Mouse (Mus musculus): ENCODE results near the gene Rtl8b. TPM values are rescaled to one million over a fixed set of nuclear protein-coding genes. Genes with fewer than 3 reads are reported as not detected.

Gene Rtl8b
- 19.9 and 20.0 TPM in 2 replicates for polyA plus RNA-seq (2014; fragmentation: Nextera tagmentation; extraction: Ambion mirVana)

DNA sequence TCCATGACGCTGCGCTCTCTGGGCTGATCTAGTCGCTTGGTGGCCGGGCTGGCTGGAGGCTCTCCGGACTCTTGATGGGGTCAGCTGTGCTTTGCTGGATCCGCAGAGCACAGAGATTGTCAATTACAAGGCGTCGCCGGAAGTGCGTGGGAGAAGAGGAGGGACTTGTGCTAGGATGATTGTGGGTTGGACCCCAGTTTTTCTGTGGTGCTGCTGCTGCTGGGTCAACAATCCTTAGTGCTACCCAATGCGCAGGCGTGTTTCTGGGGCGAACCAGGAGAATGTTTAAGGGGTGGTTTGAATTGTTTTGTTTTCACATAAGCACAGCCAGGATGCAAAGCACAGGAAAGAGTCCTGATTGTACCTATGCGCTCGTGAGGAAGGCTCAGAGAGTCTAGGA is at the start of gene Rtl8b:
Rtl8b (minus strand) TSS at position 115 of the 400 bp plus-strand sequence.
- WGBS, result 18% methylated on average over 11 of the region's 15 CpGs
- peak within 1 kb of the TSS; percentile 36 for H3K4me3 ChIP-seq (ENCODE audit: low read depth, low read length)
- H3K9ac ChIP-seq (ENCODE audit: low read depth, low read length), result no peak within 1 kb of the TSS
- no peaks in the 10 kb centered on the region for H3K36me3 ChIP-seq (ENCODE audit: control insufficient read depth, insufficient read depth, low read length)
- H3K9me3 ChIP-seq (ENCODE audit: control insufficient read depth, low read length), result no peaks in the 10 kb centered on the region
- H3K4me1 ChIP-seq (replicated peaks; ENCODE audit: control insufficient read depth, insufficient read depth, low read length), result no peaks in the 10 kb centered on the region
- H3K27me3 ChIP-seq (replicated peaks; ENCODE audit: control insufficient read depth, insufficient read depth, low read length), result no peaks in the 10 kb centered on the region
- ATAC-seq (replicated peaks; ENCODE audit: low FRiP score), result peak; percentile 83
- no peak within 1 kb of the TSS for H3K27ac ChIP-seq (ENCODE audit: low read depth, low read length)
- H3K4me2 ChIP-seq, result peak within 1 kb of the TSS; percentile 43
- peak; percentile 57 for DNase-seq (ENCODE audit: low spot score)

GRCm38 (mm10) chrX:53716323-53717182 is 46.3 kb upstream of the Rtl8b start:
- ATAC-seq (replicated peaks; ENCODE audit: low FRiP score), result no peak
- Histone ChIP-seq H3K36me3 (ENCODE audit: control insufficient read depth, insufficient read depth, low read length) (no peaks in the 10 kb centered on the region), H3K4me1 (replicated peaks; ENCODE audit: control insufficient read depth, insufficient read depth, low read length) (no peaks in the 10 kb centered on the region), H3K27me3 (replicated peaks; ENCODE audit: control insufficient read depth, insufficient read depth, low read length) (no peaks in the 10 kb centered on the region), H3K9ac (ENCODE audit: low read depth, low read length) (no peak overlapping the region), H3K4me2 (peak overlapping the region; percentile 46), H3K9me3 (ENCODE audit: control insufficient read depth, low read length) (no peaks in the 10 kb centered on the region), H3K27ac (ENCODE audit: low read depth, low read length) (no peak overlapping the region), H3K4me3 (ENCODE audit: low read depth, low read length) (no peak overlapping the region)
- 21% methylated on average over 49 of the region's 49 CpGs for WGBS
- peak; percentile 34 for DNase-seq (ENCODE audit: low spot score)

GRCm38 (mm10) chrX:53715942-53716322 is 45.7 kb upstream of the Rtl8b start:
- no peaks in the 10 kb centered on the region for H3K27me3 ChIP-seq (replicated peaks; ENCODE audit: control insufficient read depth, insufficient read depth, low read length)
- no peaks in the 10 kb centered on the region for H3K4me1 ChIP-seq (replicated peaks; ENCODE audit: control insufficient read depth, insufficient read depth, low read length)
- H3K36me3 ChIP-seq (ENCODE audit: control insufficient read depth, insufficient read depth, low read length), result no peaks in the 10 kb centered on the region
- no peaks in the 10 kb centered on the region for H3K9me3 ChIP-seq (ENCODE audit: control insufficient read depth, low read length)
- H3K4me3 ChIP-seq (ENCODE audit: low read depth, low read length), result no peak overlapping the region
- H3K4me2 ChIP-seq, result peak overlapping the region; percentile 46
- ATAC-seq (replicated peaks; ENCODE audit: low FRiP score), result no peak
- 64% methylated on average over 2 of the region's 2 CpGs for WGBS
- H3K9ac ChIP-seq (ENCODE audit: low read depth, low read length), result no peak overlapping the region
- H3K27ac ChIP-seq (ENCODE audit: low read depth, low read length), result no peak overlapping the region
- DNase-seq (ENCODE audit: low spot score), result no peak

- Histone ChIP-seq H3K9ac (ENCODE audit: low read depth, low read length) (no peak overlapping the region), H3K4me2 (no peak overlapping the region), H3K4me3 (ENCODE audit: low read depth, low read length) (no peak overlapping the region), H3K4me1 (replicated peaks; ENCODE audit: control insufficient read depth, insufficient read depth, low read length) (no peaks in the 10 kb centered on the region), H3K9me3 (ENCODE audit: control insufficient read depth, low read length) (no peaks in the 10 kb centered on the region), H3K36me3 (ENCODE audit: control insufficient read depth, insufficient read depth, low read length) (no peaks in the 10 kb centered on the region), H3K27ac (ENCODE audit: low read depth, low read length) (no peak overlapping the region), H3K27me3 (replicated peaks; ENCODE audit: control insufficient read depth, insufficient read depth, low read length) (no peaks in the 10 kb centered on the region)
- DNase-seq (ENCODE audit: low spot score), result no peak
- WGBS, result 79% methylated on average over 3 of the region's 3 CpGs
- no peak for ATAC-seq (replicated peaks; ENCODE audit: low FRiP score)
These were observed 32.5 kb upstream of the Rtl8b start for GRCm38 (mm10) chrX:53702673-53703072.

- WGBS, result 72% methylated on average over 2 of the region's 2 CpGs
- DNase-seq (ENCODE audit: low spot score), result no peak
- H3K4me3 ChIP-seq (ENCODE audit: low read depth, low read length), result no peak overlapping the region
- no peak for ATAC-seq (replicated peaks; ENCODE audit: low FRiP score)
- no peak overlapping the region for H3K4me2 ChIP-seq
- no peak overlapping the region for H3K9ac ChIP-seq (ENCODE audit: low read depth, low read length)
- no peaks in the 10 kb centered on the region for H3K9me3 ChIP-seq (ENCODE audit: control insufficient read depth, low read length)
- H3K27ac ChIP-seq (ENCODE audit: low read depth, low read length), result no peak overlapping the region
- no peaks in the 10 kb centered on the region for H3K27me3 ChIP-seq (replicated peaks; ENCODE audit: control insufficient read depth, insufficient read depth, low read length)
- no peaks in the 10 kb centered on the region for H3K4me1 ChIP-seq (replicated peaks; ENCODE audit: control insufficient read depth, insufficient read depth, low read length)
- H3K36me3 ChIP-seq (ENCODE audit: control insufficient read depth, insufficient read depth, low read length), result no peaks in the 10 kb centered on the region
These were observed 29.0 kb upstream of the Rtl8b start for GRCm38 (mm10) chrX:53699225-53699624.

DNA sequence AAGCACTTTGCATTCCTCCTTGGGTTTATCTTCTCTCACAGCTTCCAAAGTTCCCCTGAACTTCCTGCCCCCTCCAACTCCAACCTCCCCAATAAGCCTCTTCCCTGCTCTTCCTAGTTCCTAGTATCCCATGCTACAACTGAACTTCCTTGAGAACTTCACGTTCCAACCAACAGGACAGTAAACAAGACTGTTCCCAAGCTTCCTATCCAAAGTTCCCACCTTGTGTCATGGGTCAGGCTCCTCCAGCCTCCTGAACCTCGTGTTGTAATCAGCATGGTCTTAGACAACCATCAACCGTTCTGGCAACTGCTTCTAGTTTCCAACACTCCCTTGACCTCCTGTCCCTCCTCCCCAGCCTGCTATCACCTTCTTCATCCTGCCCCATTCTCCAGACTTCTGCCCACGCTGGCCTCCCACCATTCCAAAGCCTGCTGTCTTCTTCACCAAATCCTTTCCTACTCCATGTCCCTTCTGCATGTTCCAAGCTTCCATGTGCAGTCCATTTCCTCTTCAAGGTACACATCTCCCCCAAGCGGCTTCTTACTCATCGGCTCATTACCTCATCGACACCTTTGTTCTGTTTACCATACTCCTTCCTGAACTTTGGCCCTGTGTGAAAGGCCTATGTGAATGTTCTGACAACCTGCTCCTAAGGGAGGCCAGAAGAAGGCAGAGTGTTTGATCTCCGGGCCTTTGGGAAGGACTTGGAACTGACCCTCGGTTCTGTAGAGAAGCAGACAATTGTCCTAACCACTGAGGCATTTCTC is 24.0 kb upstream of the Rtl8b start:
- no peaks in the 10 kb centered on the region; the same call in 1 of the 2 replicates for H3K27me3 ChIP-seq (replicated peaks; ENCODE audit: control insufficient read depth, insufficient read depth, low read length)
- no peak overlapping the region for H3K27ac ChIP-seq (ENCODE audit: low read depth, low read length)
- no peaks in the 10 kb centered on the region for H3K36me3 ChIP-seq (ENCODE audit: control insufficient read depth, insufficient read depth, low read length)
- no peak overlapping the region for H3K4me2 ChIP-seq
- H3K9me3 ChIP-seq (ENCODE audit: control insufficient read depth, low read length), result no peaks in the 10 kb centered on the region
- DNase-seq (ENCODE audit: low spot score) (no peak), ATAC-seq (replicated peaks; ENCODE audit: low FRiP score) (no peak)
- H3K4me3 ChIP-seq (ENCODE audit: low read depth, low read length), result no peak overlapping the region
- H3K4me1 ChIP-seq (replicated peaks; ENCODE audit: control insufficient read depth, insufficient read depth, low read length), result no peaks in the 10 kb centered on the region
- WGBS, result 73% methylated on average over 9 of the region's 9 CpGs
- no peak overlapping the region for H3K9ac ChIP-seq (ENCODE audit: low read depth, low read length)

GRCm38 (mm10) chrX:53693141-53693540 is 22.9 kb upstream of the Rtl8b start:
- no peaks in the 10 kb centered on the region for H3K4me1 ChIP-seq (replicated peaks; ENCODE audit: control insufficient read depth, insufficient read depth, low read length)
- H3K9me3 ChIP-seq (ENCODE audit: control insufficient read depth, low read length), result no peaks in the 10 kb centered on the region
- H3K9ac ChIP-seq (ENCODE audit: low read depth, low read length), result no peak overlapping the region
- no peaks in the 10 kb centered on the region; the same call in 1 of the 2 replicates for H3K27me3 ChIP-seq (replicated peaks; ENCODE audit: control insufficient read depth, insufficient read depth, low read length)
- H3K4me3 ChIP-seq (ENCODE audit: low read depth, low read length), result no peak overlapping the region
- DNase-seq (ENCODE audit: low spot score), result no peak
- H3K27ac ChIP-seq (ENCODE audit: low read depth, low read length), result no peak overlapping the region
- 63% methylated on average over 2 of the region's 2 CpGs for WGBS
- ATAC-seq (replicated peaks; ENCODE audit: low FRiP score), result no peak
- no peaks in the 10 kb centered on the region for H3K36me3 ChIP-seq (ENCODE audit: control insufficient read depth, insufficient read depth, low read length)
- H3K4me2 ChIP-seq, result no peak overlapping the region

DNA sequence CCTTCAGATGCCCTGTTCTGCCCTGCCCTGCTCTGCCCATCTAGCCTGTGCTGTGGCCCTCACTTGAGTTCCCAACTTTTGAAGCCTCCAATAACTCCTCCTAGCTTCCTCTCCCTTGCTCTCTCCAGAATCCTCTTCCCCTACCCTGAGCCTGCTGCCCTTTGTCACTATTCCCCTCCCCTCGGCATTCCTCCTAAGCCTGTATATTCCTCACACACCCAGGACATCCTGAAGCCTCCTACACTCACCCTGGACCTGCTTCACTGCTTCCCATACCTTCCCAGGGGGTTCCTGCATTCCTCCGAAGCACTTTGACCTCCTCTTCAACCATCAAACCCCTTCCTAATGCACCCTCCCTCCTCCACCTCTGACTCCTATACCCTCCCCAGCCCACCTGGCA is 21.9 kb upstream of the Rtl8b start:
- no peak for ATAC-seq (replicated peaks; ENCODE audit: low FRiP score)
- WGBS, result 68% methylated on average over 2 of the region's 2 CpGs

More for the DNA sequence above, 21.9 kb upstream of the Rtl8b start:
- Histone ChIP-seq H3K4me2 (no peak overlapping the region), H3K4me3 (ENCODE audit: low read depth, low read length) (no peak overlapping the region), H3K4me1 (replicated peaks; ENCODE audit: control insufficient read depth, insufficient read depth, low read length) (no peaks in the 10 kb centered on the region), H3K36me3 (ENCODE audit: control insufficient read depth, insufficient read depth, low read length) (no peaks in the 10 kb centered on the region), H3K9me3 (ENCODE audit: control insufficient read depth, low read length) (no peaks in the 10 kb centered on the region), H3K9ac (ENCODE audit: low read depth, low read length) (no peak overlapping the region), H3K27me3 (replicated peaks; ENCODE audit: control insufficient read depth, insufficient read depth, low read length) (no peaks in the 10 kb centered on the region; the same call in 1 of the 2 replicates), H3K27ac (ENCODE audit: low read depth, low read length) (no peak overlapping the region)
- DNase-seq (ENCODE audit: low spot score), result no peak

Measured in liver, embryonic 11.5 days (tissue).